Mouse (Mus musculus) forebrain, embryonic 11.5 days (tissue): ENCODE measurements around the gene Rnf25. TPM values are rescaled to one million over a fixed set of nuclear protein-coding genes. Genes with fewer than 3 reads are reported as not detected.

Experiments
- ATAC-seq: fragments of 200-750 bp; cut with Nextera tagmentation; replicated peaks from 2 replicates; pipeline ENCODE4 v1.8.0; 2017; ENCODE audit warnings: moderate TSS enrichment; ENCODE audit not compliant: low FRiP score
- DNase-seq: peaks from one replicate; pipeline ENCODE4 v3.0.0-alpha.2; 2017; ENCODE audit warnings: low spot score
- H3K27ac ChIP-seq: fragments of 300-500 bp; sonication (generic); 2 replicates; pipeline ENCODE4 v1.5.1; 2014; ENCODE audit warnings: low read depth, low read length
- H3K27me3 ChIP-seq: fragments of 300-500 bp; sonication (generic); 2 replicates; pipeline ENCODE4 v1.6.1; 2014; ENCODE audit warnings: mild to moderate bottlenecking, low read length, mixed read lengths; ENCODE audit not compliant: control insufficient read depth, insufficient read depth
- H3K36me3 ChIP-seq: fragments of 300-500 bp; sonication (generic); 2 replicates; pipeline ENCODE4 v1.6.1; 2014; ENCODE audit warnings: mild to moderate bottlenecking, low read length, moderate library complexity, mixed read lengths; ENCODE audit not compliant: control insufficient read depth, insufficient read depth
- H3K4me1 ChIP-seq: fragments of 300-500 bp; sonication (generic); replicated peaks from 2 replicates; pipeline ENCODE4 v1.6.1; 2014; ENCODE audit warnings: low read length, mixed read lengths; ENCODE audit not compliant: control insufficient read depth, insufficient read depth
- H3K4me2 ChIP-seq: fragments of 300-500 bp; sonication (generic); 2 replicates; pipeline ENCODE4 v1.6.1; 2014; ENCODE audit warnings: low read depth, mild to moderate bottlenecking, low read length, moderate library complexity, mixed read lengths; ENCODE audit not compliant: severe bottlenecking
- H3K4me3 ChIP-seq: fragments of 300-500 bp; sonication (generic); 2 replicates; pipeline ENCODE4 v1.5.1; 2014; ENCODE audit warnings: low read depth, low read length
- H3K9ac ChIP-seq: fragments of 300-500 bp; sonication (generic); 2 replicates; pipeline ENCODE4 v1.6.1; 2014; ENCODE audit warnings: low read length
- H3K9me3 ChIP-seq: fragments of 300-500 bp; sonication (generic); 2 replicates; pipeline ENCODE4 v1.6.1; 2016; ENCODE audit warnings: low read length, mixed read lengths; ENCODE audit not compliant: control insufficient read depth
- WGBS: fragments of 180-500 bp; shearing (Covaris S2); extraction: QIAGEN DNeasy Blood & Tissue Kit; methylation state at CpG from one replicate; pipeline ENCODE4 v1.1.7; 2014; 5-methylcytosine and 5-hydroxymethylcytosine counted together
- polyA plus RNA-seq: library from polyadenylated mRNA; unstranded; fragments of >200 nt; fragmentation: Nextera tagmentation; extraction: Ambion mirVana; gene quantifications from 2 replicates; pipeline ENCODE4 v1.2.1, GENCODE M21; 2014

Gene Rnf25
- polyA plus RNA-seq, 1 experiment from 2014 or later, result 6.3 TPM

DNA sequence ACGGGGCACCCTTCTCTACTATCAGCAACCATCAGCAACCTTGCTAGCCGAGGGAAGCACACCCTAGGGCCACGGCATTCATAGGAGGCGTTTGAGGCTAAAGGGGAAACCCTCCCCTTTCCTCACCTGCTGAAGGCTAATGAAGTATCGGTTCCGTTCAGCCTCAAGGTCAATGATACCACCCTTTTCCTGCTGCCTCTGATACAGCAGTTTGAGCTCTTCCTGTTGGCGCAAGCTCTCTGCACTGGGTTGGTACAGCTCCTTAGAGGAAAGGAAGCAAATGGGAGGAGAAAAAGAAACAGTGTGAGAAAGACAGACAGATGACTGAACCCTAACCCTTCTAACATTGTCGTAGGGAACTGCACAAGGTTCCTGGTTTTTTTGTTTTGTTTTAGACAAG lies 6.8 kb downstream of the Rnf25 start:
- Histone ChIP-seq H3K9ac (no peak overlapping the region), H3K27ac (no peak overlapping the region), H3K4me2 (no peak overlapping the region), H3K36me3 (peaks cover 11% of the 10 kb centered on the region; the same call in 1 of the 2 replicates), H3K27me3 (no peaks in the 10 kb centered on the region), H3K4me3 (no peak overlapping the region), H3K9me3 (no peaks in the 10 kb centered on the region), H3K4me1 (no peaks in the 10 kb centered on the region)
- no peak for DNase-seq
- no peak for ATAC-seq
- 89% methylated on average over 8 of the region's 8 CpGs for WGBS

DNA sequence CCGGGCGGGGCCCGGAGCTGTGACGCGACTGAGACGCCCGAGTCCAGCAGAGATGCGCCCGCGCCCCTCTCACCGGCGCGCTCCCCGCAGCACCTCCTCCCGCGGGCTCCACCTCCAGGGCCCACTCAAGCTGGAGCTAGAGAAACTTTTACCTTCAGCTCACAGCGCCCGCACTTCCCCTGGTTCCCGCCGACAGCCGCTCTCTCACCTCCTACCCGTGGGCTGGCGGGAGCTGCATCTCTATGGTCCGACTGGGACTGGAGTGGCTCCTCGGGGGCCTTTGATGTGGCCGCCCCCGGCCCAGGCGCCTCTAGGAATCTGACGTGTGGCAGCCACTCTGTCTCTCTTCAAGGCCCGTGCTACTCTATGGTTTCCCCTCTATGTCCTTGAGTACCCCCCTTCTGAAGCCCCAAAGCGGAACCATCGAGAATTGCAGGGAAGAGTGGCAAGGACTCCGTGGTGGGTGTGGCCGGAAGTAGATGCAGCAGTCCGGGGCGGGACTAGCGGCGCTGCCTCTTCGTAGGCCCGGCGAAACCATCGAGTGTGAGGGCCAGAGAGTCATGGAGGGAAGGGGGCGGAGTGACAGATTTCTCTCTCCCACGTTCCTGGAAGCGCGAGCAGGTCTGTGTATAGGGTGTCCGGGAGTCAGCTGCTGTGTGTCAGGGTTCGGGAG lies 13.3 kb downstream of the Rnf25 start, which contains the start of the genes Zfp142 and Bcs1l:
Gene Zfp142 (minus strand): TSS at position 474 of the 673 bp plus-strand sequence.
Gene Bcs1l (plus strand): TSS at position 517 of the 673 bp plus-strand sequence.
- under 1% methylated on average over 48 of the region's 48 CpGs for WGBS
- H3K27ac ChIP-seq, result peak within 1 kb of the TSS; percentile 51; the same call in 1 of the 2 replicates
- no peaks in the 10 kb centered on the region for H3K27me3 ChIP-seq
- H3K9me3 ChIP-seq, result no peaks in the 10 kb centered on the region
- peak within 1 kb of the TSS; percentile 85 for H3K4me3 ChIP-seq
- H3K4me2 ChIP-seq, result peak within 1 kb of the TSS; percentile 88
- peaks cover 10% of the 10 kb centered on the region; the same call in 1 of the 2 replicates for H3K4me1 ChIP-seq
- ATAC-seq (peak; percentile 99), DNase-seq (peak; percentile 98)
- H3K9ac ChIP-seq, result peak within 1 kb of the TSS; percentile 84
- no peaks in the 10 kb centered on the region; the same call in 1 of the 2 replicates for H3K36me3 ChIP-seq

DNA sequence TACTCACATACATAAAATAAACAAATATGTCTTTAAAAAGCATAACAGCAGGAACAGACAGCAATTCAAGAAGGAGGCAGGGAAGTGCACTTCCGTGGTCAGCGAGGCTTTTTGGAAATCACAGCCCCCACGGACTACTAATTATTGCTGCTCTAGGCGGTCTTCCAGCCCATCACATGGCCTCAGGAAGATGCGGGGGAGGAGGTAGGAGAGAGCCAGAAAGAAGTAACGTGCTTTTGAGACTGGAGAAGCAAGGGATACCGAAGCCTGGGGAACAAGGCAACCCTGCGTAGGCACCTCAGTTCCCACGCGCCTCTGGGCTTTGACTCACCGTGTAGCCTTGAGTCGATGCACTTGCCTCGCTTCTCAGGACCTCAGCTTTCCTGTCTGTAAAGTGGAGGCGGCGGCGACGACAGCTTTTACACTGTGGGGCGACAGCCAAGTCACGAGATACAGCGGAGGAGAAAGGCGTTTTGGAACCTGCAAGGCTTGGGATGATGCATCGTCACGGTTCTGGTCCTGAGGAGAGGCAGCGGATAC lies 13.9 kb downstream of the Rnf25 start:
- Histone ChIP-seq H3K27me3 (no peaks in the 10 kb centered on the region), H3K9me3 (no peaks in the 10 kb centered on the region), H3K9ac (peak overlapping the region; percentile 84), H3K27ac (peak overlapping the region; percentile 51; the same call in 1 of the 2 replicates), H3K36me3 (no peaks in the 10 kb centered on the region; the same call in 1 of the 2 replicates), H3K4me3 (peak overlapping the region; percentile 85), H3K4me2 (peak overlapping the region; percentile 88), H3K4me1 (peaks cover 10% of the 10 kb centered on the region; the same call in 1 of the 2 replicates)
- 0% methylated on average over 24 of the region's 24 CpGs for WGBS
- ATAC-seq (peak; percentile 16), DNase-seq (no peak)

DNA sequence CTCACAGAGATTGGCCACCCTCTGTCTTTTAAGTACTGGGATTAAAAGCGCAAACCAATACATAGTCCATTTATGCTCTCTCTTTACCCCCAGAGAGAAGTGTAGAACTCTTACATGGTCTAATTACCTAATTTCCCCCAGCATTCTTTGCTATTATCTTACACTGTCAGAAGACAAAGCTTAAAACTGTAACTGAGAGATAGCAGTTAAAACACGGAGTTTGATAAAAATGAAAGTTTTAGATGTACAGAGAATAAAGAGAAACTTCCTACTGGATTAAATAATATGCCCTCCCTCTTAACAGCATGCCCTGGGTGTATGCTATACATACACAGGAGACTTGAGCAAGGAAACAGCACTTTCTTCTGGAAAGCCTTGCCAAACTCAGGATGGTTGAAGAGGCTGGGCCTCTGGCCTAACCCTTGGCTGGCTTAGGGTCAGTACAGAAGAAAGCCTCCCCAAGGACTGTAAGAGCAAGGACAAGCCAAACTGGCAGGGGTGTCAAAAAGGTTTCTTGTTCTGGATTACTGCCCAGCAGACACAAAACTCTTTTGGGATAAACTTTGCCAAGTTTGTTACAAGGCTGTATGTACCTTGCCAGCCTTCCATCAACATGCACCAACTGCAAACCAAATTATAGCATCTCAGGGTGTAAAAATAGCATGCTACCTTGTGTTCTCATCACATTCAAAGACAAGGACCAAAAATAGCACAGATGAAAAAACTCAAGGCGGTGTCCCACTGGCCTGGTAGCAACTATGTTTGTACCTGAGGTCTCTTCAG lies 16.4 kb downstream of the Rnf25 start:
- 93% methylated on average over 3 of the region's 3 CpGs for WGBS
- peaks cover 10% of the 10 kb centered on the region; the same call in 1 of the 2 replicates for H3K4me1 ChIP-seq
- DNase-seq (no peak), ATAC-seq (no peak)
- H3K4me2 ChIP-seq, result no peak overlapping the region
- no peak overlapping the region for H3K9ac ChIP-seq
- no peaks in the 10 kb centered on the region for H3K27me3 ChIP-seq
- no peak overlapping the region for H3K4me3 ChIP-seq
- no peaks in the 10 kb centered on the region for H3K36me3 ChIP-seq
- no peak overlapping the region for H3K27ac ChIP-seq
- no peaks in the 10 kb centered on the region for H3K9me3 ChIP-seq

DNA sequence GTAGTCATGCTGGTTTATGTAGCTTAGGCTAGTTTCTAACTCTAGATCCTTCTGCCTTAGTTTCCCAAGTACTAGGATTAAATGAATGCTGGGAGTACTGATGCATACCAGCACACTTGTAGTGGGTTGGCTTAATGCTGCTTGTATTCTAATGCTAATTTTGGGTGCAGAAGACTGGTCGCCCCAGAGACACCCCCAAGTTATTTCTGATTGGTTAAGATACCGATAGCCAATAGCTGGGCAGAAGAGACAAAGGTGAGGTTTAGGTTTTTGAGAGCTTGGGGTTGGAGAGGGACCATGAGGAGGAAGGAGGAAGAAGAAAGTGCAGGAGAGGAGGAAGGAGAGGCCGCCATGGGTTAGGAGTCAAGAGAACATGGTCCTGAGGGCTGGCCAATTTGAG lies 18.6 kb downstream of the Rnf25 start:
- no peak for DNase-seq
- Histone ChIP-seq H3K36me3 (no peaks in the 10 kb centered on the region; the same call in 1 of the 2 replicates), H3K27me3 (no peaks in the 10 kb centered on the region), H3K4me1 (peaks cover 7% of the 10 kb centered on the region; the same call in 1 of the 2 replicates), H3K9me3 (no peaks in the 10 kb centered on the region), H3K4me3 (no peak overlapping the region), H3K27ac (no peak overlapping the region), H3K9ac (no peak overlapping the region), H3K4me2 (no peak overlapping the region)
- no peak for ATAC-seq
- WGBS, result 77% methylated on average over 3 of the region's 3 CpGs

DNA sequence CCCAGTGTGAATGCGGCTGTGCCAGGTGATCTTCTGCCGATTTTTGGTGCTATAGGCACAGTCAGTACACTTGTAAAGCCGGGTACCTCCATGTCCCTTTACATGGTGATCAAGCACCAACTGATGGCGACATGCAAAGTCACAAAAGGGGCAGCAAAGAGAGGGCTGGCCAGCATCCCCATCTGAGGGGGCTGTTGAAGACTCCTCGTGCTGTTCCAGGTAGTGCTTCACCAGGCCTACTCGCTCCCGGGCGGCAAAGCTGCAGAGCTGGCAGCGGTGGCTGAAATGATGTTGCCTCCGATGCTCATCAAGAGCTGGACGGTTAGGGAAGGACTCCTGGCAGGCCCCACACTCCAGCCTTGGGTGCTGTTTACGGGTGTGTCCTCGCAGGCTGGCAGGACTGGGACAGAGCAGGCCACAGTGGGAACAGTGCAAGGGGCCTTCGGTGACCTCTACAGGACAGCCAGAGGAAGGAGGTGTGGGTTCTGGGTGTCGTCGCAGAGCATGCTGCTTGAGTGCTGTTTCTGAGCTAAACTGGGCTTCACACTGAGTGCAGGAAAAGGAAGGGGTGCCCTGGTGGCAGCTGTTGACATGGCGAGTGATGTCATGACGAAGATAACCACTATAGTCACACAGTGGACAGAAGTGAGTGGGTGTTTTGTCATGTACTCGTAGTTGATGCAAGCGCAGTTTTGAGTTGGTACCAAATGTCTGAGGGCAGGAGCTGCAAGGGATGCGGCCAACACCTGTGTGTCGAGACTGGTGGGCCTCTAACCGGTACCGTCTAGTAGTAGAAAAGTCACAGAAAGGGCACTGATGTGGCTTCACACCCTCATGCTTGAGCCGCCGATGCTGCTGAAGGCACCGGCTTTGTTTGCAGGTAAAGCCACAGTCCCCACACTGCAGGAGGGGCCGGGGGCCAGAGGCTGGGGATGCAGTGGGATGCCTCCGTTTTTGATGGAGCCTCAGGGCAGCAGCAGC lies 31.2 kb downstream of the Rnf25 start:
- no peak overlapping the region for H3K4me3 ChIP-seq
- H3K9me3 ChIP-seq, result no peaks in the 10 kb centered on the region
- H3K4me2 ChIP-seq, result no peak overlapping the region
- H3K27me3 ChIP-seq, result no peaks in the 10 kb centered on the region
- no peak overlapping the region for H3K9ac ChIP-seq
- peaks cover 19% of the 10 kb centered on the region for H3K36me3 ChIP-seq
- WGBS, result 94% methylated on average over 29 of the region's 29 CpGs
- ATAC-seq (no peak), DNase-seq (no peak)
- H3K4me1 ChIP-seq, result no peaks in the 10 kb centered on the region
- no peak overlapping the region for H3K27ac ChIP-seq

DNA sequence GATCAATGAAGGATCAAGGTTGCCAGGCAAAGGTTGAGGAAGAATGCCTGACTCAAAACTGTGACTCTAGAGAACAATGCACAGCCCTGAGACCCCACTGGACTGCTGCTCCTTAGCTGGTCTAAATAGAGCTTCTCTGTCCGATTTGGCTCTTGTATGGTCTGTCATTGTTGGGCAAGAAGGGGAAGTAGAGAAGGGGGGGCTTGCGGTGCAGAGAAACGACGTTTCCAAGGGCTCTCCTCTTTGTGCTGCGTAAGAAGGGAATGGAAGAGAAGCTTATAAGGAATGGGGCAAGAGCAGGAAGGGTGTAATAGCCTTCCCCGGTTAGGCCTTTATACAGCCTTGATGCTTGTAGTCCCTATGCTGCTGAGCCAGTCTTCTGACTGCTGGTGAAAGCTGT lies 35.4 kb downstream of the Rnf25 start:
- H3K27ac ChIP-seq, result no peak overlapping the region
- H3K4me2 ChIP-seq, result no peak overlapping the region
- no peaks in the 10 kb centered on the region for H3K27me3 ChIP-seq
- H3K36me3 ChIP-seq, result peaks cover 9% of the 10 kb centered on the region; the same call in 1 of the 2 replicates
- no peak overlapping the region for H3K9ac ChIP-seq
- DNase-seq, result no peak
- H3K4me3 ChIP-seq, result no peak overlapping the region
- no peaks in the 10 kb centered on the region for H3K4me1 ChIP-seq
- WGBS, result 85% methylated on average over 6 of the region's 6 CpGs
- no peaks in the 10 kb centered on the region for H3K9me3 ChIP-seq
- ATAC-seq, result no peak

DNA sequence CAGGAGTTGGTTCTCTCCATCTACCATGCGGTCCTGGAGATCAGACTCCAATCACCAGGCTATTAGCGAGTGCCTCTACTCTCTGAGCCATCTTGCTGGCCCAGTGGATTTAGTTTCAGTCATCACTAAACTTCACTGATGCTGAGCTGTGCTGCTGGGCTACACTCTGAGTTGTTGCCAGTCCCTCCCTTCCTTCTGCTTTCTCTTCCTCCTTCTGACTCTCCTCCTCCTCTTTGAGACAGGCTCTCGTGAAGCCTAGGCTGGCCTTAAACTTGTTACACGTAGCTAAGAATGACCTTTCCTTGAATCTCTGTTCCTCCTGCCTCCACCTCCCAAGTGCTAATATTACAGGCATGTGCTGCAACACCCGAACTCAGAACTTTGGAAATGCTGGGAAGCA lies 42.1 kb downstream of the Rnf25 start:
- Histone ChIP-seq H3K27me3 (no peaks in the 10 kb centered on the region), H3K4me1 (no peaks in the 10 kb centered on the region), H3K27ac (no peak overlapping the region), H3K9ac (no peak overlapping the region), H3K9me3 (no peaks in the 10 kb centered on the region), H3K4me3 (no peak overlapping the region), H3K36me3 (no peaks in the 10 kb centered on the region), H3K4me2 (no peak overlapping the region)
- DNase-seq (no peak), ATAC-seq (no peak)
- WGBS, result 83% methylated on average over 5 of the region's 5 CpGs
